Mouse (Mus musculus) limb, embryonic 12.5 days (tissue): Measurements from ENCODE around the gene Camk2d. TPM values are rescaled to one million over a fixed set of nuclear protein-coding genes. Genes with fewer than 3 reads are reported as not detected.

ENCODE experiments used
- ATAC-seq: fragments of 200-750 bp; cut with Nextera tagmentation; 2 replicates; pipeline ENCODE4 v1.8.0; 2017; ENCODE audit warnings: low read depth, moderate TSS enrichment; ENCODE audit not compliant: insufficient number of reproducible peaks, insufficient read depth, low FRiP score, low TSS enrichment
- H3K27ac ChIP-seq: fragments of 300-500 bp; sonication (generic); 2 replicates; pipeline ENCODE4 v1.5.1; 2016; ENCODE audit warnings: mild to moderate bottlenecking, moderate library complexity
- H3K27me3 ChIP-seq: fragments of 300-500 bp; sonication (generic); 2 replicates; pipeline ENCODE4 v1.6.1; 2016; ENCODE audit warnings: mild to moderate bottlenecking, moderate library complexity
- H3K36me3 ChIP-seq: fragments of 300-500 bp; sonication (generic); 2 replicates; pipeline ENCODE4 v1.6.1; 2016; ENCODE audit warnings: mild to moderate bottlenecking, moderate library complexity
- H3K4me1 ChIP-seq: fragments of 300-500 bp; sonication (generic); replicated peaks from 2 replicates; pipeline ENCODE4 v1.6.1; 2016
- H3K4me2 ChIP-seq: fragments of 300-500 bp; sonication (generic); 2 replicates; pipeline ENCODE4 v1.6.1; 2016; ENCODE audit warnings: mild to moderate bottlenecking, moderate library complexity
- H3K4me3 ChIP-seq: fragments of 300-500 bp; sonication (generic); replicated peaks from 2 replicates; pipeline ENCODE4 v1.5.1; 2016; ENCODE audit warnings: mild to moderate bottlenecking
- H3K9ac ChIP-seq: fragments of 300-500 bp; sonication (generic); replicated peaks from 2 replicates; pipeline ENCODE4 v1.6.1; 2016; ENCODE audit warnings: mild to moderate bottlenecking, moderate library complexity
- H3K9me3 ChIP-seq: fragments of 300-500 bp; sonication (generic); 2 replicates; pipeline ENCODE4 v1.6.1; 2016; ENCODE audit warnings: mild to moderate bottlenecking, moderate library complexity
- WGBS: fragments of 180-500 bp; shearing (Covaris S2); methylation state at CpG from one replicate; pipeline ENCODE4 v1.1.7; 2016; 5-methylcytosine and 5-hydroxymethylcytosine counted together
- polyA plus RNA-seq: library from polyadenylated mRNA; unstranded; fragments of >200 nt; fragmentation: Nextera tagmentation; extraction: Ambion mirVana; gene quantifications from 2 replicates; pipeline ENCODE4 v1.2.1, GENCODE M21; 2016

Gene Camk2d
- polyA plus RNA-seq, 1 experiment from 2014 or later: 34.1 TPM

GRCm38 (mm10) chr3:126878233-126878632 lies 282.1 kb downstream of the Camk2d start:
- no peaks in the 10 kb centered on the region for H3K9me3 ChIP-seq
- no peaks in the 10 kb centered on the region for H3K36me3 ChIP-seq
- H3K9ac ChIP-seq: no peak overlapping the region
- H3K4me3 ChIP-seq: no peak overlapping the region
- no peak overlapping the region for H3K4me2 ChIP-seq
- 45% methylated on average over 1 of the region's 1 CpGs for WGBS
- no peaks in the 10 kb centered on the region for H3K4me1 ChIP-seq
- H3K27ac ChIP-seq: no peak overlapping the region
- ATAC-seq: no peak
- no peaks in the 10 kb centered on the region for H3K27me3 ChIP-seq

- Histone ChIP-seq H3K4me3 (no peak overlapping the region), H3K4me1 (no peaks in the 10 kb centered on the region), H3K27ac (no peak overlapping the region), H3K27me3 (no peaks in the 10 kb centered on the region), H3K36me3 (no peaks in the 10 kb centered on the region), H3K9ac (no peak overlapping the region), H3K9me3 (no peaks in the 10 kb centered on the region), H3K4me2 (no peak overlapping the region)
- ATAC-seq: no peak
- WGBS: 79% methylated on average over 4 of the region's 4 CpGs
These were observed 290.0 kb downstream of the Camk2d start for GRCm38 (mm10) chr3:126886090-126886489.

GRCm38 (mm10) chr3:126886644-126887043 lies 290.5 kb downstream of the Camk2d start:
- no peaks in the 10 kb centered on the region for H3K36me3 ChIP-seq
- 65% methylated on average over 4 of the region's 4 CpGs for WGBS
- no peak overlapping the region for H3K4me3 ChIP-seq
- H3K4me2 ChIP-seq: no peak overlapping the region
- H3K27ac ChIP-seq: no peak overlapping the region
- no peaks in the 10 kb centered on the region for H3K9me3 ChIP-seq
- H3K27me3 ChIP-seq: no peaks in the 10 kb centered on the region
- no peaks in the 10 kb centered on the region for H3K4me1 ChIP-seq
- ATAC-seq: no peak
- no peak overlapping the region for H3K9ac ChIP-seq

Other genes with a start within 250 kb of the Camk2d start
- gene Arsj, start 232.6 kb upstream of the Camk2d start, polyA plus RNA-seq: 2.5 and 2.7 TPM in 2 replicates